Mouse (Mus musculus) embryonic facial prominence, embryonic 13.5 days (tissue): ENCODE data around the gene Amz1. TPM values are rescaled to one million over a fixed set of nuclear protein-coding genes. Genes with fewer than 3 reads are reported as not detected.

Experiments
- ATAC-seq: fragments of 200-750 bp; cut with Nextera tagmentation; 2 replicates; pipeline ENCODE4 v1.8.0; 2017; ENCODE audit warnings: low read depth; ENCODE audit not compliant: insufficient number of reproducible peaks, insufficient read depth, low FRiP score, low TSS enrichment
- H3K27ac ChIP-seq: fragments of 300-500 bp; sonication (generic); 2 replicates; pipeline ENCODE4 v1.5.1; 2015; ENCODE audit warnings: moderate library complexity, mild to moderate bottlenecking, inconsistent platforms
- H3K27me3 ChIP-seq: fragments of 300-500 bp; sonication (generic); 2 replicates; pipeline ENCODE4 v1.6.1; 2015; ENCODE audit warnings: mild to moderate bottlenecking, inconsistent platforms
- H3K36me3 ChIP-seq: fragments of 300-500 bp; sonication (generic); 2 replicates; pipeline ENCODE4 v1.6.1; 2015; ENCODE audit warnings: mild to moderate bottlenecking, inconsistent platforms
- H3K4me1 ChIP-seq: fragments of 300-500 bp; sonication (generic); 2 replicates; pipeline ENCODE4 v1.6.1; 2015; ENCODE audit warnings: inconsistent platforms
- H3K4me2 ChIP-seq: fragments of 300-500 bp; sonication (generic); 2 replicates; pipeline ENCODE4 v1.6.1; 2015; ENCODE audit warnings: moderate library complexity, mild to moderate bottlenecking, inconsistent platforms
- H3K4me3 ChIP-seq: fragments of 300-500 bp; sonication (generic); 2 replicates; pipeline ENCODE4 v1.5.1; 2015; ENCODE audit warnings: mild to moderate bottlenecking, inconsistent platforms
- H3K9ac ChIP-seq: fragments of 300-500 bp; sonication (generic); 2 replicates; pipeline ENCODE4 v1.6.1; 2015; ENCODE audit warnings: mild to moderate bottlenecking, inconsistent platforms
- H3K9me3 ChIP-seq: fragments of 300-500 bp; sonication (generic); 2 replicates; pipeline ENCODE4 v1.6.1; 2016; ENCODE audit warnings: inconsistent platforms
- WGBS: fragments of 180-500 bp; shearing (Covaris S2); methylation state at CpG from one replicate; pipeline ENCODE4 v1.1.7; 2015; ENCODE audit warnings: mixed read lengths; 5-methylcytosine and 5-hydroxymethylcytosine counted together
- polyA plus RNA-seq: library from polyadenylated mRNA; unstranded; fragments of >200 nt; fragmentation: Nextera tagmentation; extraction: Ambion mirVana; gene quantifications from 2 replicates; pipeline ENCODE4 v1.2.1, GENCODE M21; 2015

The Amz1 gene
- polyA plus RNA-seq, 1 experiment from 2014 or later: 0.83 TPM

DNA sequence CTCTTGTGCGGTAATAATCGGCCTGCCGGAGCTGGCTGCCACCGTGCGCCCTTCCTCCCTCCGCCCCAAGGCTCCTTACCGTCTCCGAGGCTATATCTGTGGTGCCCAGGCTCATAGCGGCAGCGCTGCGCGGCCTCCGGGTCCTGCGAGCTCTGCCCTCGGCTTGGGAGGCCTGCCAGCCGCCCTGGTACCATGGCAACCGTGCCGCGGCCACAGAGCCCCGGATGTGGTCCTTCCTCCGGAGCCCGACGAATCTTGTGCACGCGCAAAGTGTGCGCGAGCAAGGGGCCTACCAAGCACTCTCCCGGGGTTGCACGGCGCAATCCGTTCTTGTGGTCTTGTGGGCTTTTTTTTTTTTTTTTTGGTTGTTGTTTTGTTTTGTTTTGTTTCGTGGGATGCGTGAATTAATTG is 21.8 kb upstream of the Amz1 start, which contains the start of gene Iqce:
Gene Iqce, minus strand, starts transcription at position 276 of the 411 bp plus-strand sequence.
- Histone ChIP-seq H3K27ac (peak within 1 kb of the TSS; percentile 92), H3K9me3 (no peaks in the 10 kb centered on the region), H3K27me3 (no peaks in the 10 kb centered on the region), H3K4me2 (peak within 1 kb of the TSS; percentile 78), H3K36me3 (peaks cover 21% of the 10 kb centered on the region), H3K4me1 (peaks cover 32% of the 10 kb centered on the region), H3K9ac (peak within 1 kb of the TSS; percentile 90), H3K4me3 (peak within 1 kb of the TSS; percentile 78)
- ATAC-seq: peak; percentile 59; the same call in 1 of the 2 replicates
- WGBS: under 1% methylated on average over 33 of the region's 33 CpGs

DNA sequence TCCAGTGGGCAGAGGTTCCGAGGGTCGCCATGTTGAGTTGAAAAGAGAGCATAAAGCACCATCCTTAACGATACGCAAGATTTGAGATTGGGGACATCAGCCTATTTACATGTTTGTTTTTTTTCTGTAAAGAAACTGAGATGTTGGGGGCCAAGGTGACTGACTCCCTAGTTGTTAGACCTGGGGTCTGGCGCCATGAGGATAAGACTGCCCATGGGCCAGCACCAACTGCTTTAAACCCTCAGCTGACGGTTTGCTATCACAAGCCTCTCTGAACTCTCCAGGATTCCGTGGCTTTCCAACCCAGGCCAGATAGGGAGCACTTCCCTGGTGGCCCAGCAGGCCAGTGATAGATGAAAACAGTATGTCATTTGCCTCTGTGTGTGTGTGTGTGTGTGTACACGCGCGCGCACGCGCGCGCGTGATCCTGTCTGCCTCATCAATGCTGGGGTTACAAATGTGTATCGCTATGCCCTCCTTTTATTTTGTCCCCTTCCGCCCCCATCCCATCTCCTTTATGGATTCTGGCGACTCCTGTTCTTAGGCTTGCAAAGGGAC is 21.2 kb upstream of the Amz1 start:
- 71% methylated on average over 19 of the region's 19 CpGs for WGBS
- H3K4me3 ChIP-seq: peak overlapping the region; percentile 78
- peak overlapping the region; percentile 92 for H3K27ac ChIP-seq
- H3K9me3 ChIP-seq: no peaks in the 10 kb centered on the region
- peak overlapping the region; percentile 78 for H3K4me2 ChIP-seq
- peaks cover 32% of the 10 kb centered on the region for H3K4me1 ChIP-seq
- H3K9ac ChIP-seq: peak overlapping the region; percentile 90
- no peaks in the 10 kb centered on the region for H3K27me3 ChIP-seq
- H3K36me3 ChIP-seq: peaks cover 21% of the 10 kb centered on the region
- ATAC-seq: no peak

DNA sequence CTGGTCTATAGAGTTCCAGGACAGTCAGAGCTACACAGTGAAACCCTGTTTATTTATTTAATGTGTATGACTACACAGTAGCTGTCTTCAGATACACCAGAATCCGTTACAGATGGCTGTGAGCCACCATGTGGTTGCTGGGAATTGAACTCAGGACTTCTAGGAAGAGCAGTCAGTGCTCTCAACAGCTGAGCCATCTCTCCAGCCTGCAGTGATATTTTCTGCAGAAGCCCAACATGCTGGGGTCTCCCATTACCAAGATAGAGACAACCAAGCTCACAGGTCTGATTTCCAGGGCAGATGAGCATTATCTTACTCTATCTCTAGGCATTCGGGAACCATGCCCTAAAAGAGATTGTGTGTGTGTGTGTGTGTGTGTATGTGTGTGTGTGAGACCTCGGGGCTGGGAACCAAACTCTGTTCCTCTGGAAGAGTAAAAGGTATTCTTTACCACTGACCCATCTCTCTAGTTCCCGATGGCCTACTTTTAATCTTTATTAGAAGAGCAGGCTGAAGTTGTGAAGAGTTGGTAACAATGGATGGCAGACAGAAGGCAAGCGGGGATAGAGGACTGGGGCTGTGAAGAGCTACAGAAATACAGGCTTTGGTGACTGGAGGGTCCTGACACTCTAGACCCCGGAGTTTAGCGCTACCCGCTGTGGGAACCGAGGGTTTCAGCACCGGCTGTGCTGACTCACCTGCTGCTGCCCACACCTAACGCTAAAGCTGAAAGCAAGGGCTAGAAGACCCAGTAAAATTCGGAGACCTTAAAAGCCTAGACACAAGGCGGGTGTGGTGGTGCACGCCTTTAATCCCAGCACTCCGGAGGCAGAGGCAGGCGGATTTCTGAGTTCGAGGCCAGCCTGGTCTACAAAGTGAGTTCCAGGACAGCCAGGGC is 20.2 kb upstream of the Amz1 start:
- Histone ChIP-seq H3K36me3 (peaks cover 22% of the 10 kb centered on the region), H3K9me3 (no peaks in the 10 kb centered on the region), H3K4me2 (peak overlapping the region; percentile 48), H3K4me1 (peaks cover 32% of the 10 kb centered on the region), H3K27me3 (no peaks in the 10 kb centered on the region), H3K27ac (peak overlapping the region; percentile 93), H3K9ac (no peak overlapping the region), H3K4me3 (peak overlapping the region; percentile 61)
- WGBS: 47% methylated on average over 17 of the region's 17 CpGs
- no peak for ATAC-seq

DNA sequence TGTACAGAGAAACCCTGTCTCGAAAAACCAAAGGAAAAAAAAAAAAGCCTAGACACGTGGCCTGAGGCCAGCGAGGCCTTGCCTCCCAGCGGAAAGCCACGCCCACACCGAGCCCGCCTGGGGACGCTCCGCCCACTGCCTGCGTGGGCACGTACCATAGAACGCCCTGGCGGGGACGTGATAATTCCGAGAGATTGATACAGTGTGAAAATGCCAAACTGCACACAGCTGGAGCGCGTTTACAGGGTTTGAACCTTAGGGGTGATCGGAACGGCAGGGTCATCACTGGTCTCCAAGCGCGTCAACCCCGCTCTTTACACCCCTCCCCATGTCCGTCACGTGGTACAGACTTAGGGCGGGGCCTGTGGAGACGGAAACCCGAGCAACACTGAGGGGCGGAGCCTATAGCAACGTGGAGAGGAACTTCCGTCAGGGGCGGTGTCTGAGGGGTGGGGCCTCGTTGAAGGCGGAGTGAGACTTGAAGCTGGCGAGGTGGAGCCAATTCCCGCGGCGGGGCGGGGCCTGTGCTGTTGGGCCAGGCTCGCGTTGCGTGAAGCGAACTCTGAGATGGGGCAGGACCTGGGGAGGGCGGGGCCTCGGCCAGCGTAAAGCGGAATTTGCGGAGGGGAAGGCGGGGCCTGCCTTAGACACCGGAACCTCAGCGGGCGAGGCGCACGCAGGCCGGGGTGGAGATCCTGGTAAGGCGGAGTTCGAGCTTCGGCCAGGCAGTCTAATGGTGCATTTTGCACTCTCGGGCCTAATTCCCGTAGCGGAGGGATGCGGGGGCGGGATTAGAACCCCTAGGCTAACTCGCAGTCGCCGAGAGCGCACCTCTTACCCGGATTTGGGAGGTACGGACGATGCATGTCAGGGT is 19.3 kb upstream of the Amz1 start, which contains the start of gene Brat1:
Gene Brat1, plus strand, starts transcription at position 634 of the 874 bp plus-strand sequence.
- ATAC-seq: peak; percentile 92
- no peaks in the 10 kb centered on the region for H3K27me3 ChIP-seq
- peak within 1 kb of the TSS; percentile 61 for H3K4me3 ChIP-seq
- peaks cover 22% of the 10 kb centered on the region for H3K36me3 ChIP-seq
- WGBS: under 1% methylated on average over 69 of the region's 69 CpGs
- H3K9ac ChIP-seq: peak within 1 kb of the TSS; percentile 83
- H3K4me2 ChIP-seq: peak within 1 kb of the TSS; percentile 85
- H3K27ac ChIP-seq: peak within 1 kb of the TSS; percentile 93
- peaks cover 32% of the 10 kb centered on the region for H3K4me1 ChIP-seq
- no peaks in the 10 kb centered on the region for H3K9me3 ChIP-seq

DNA sequence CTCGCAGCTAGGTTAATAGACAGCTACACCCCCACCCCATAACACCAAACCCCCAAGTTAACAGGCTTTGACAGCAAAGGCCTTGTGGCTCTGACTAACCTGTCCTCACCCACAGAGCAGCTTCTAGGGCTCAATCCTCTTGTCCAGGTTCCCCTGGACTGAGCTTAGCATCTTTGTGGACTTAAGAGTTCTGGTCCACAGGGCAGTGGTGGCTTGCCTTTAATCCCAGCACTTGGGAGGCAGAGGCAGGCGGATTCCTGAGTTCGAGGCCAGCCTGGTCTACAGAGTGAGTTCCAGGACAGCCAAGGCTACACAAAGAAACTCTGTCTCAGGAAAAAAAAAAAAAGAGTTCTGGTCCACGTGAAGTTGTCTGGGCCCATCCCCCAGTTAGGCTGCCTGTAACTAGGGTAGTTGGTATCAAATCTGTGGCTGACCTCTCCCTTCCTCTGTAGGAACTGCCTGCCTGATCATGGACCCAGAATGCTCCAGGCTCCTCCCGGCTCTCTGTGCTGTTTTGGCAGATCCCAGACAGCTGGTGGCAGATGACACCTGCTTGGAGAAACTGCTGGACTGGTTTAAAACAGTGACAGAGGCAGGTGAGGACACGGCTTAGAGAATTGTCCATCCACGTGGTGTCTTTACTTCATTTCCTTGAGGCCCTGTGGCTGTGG is 18.3 kb upstream of the Amz1 start:
- WGBS: 54% methylated on average over 7 of the region's 7 CpGs
- peak overlapping the region; percentile 78 for H3K27ac ChIP-seq

DNA sequence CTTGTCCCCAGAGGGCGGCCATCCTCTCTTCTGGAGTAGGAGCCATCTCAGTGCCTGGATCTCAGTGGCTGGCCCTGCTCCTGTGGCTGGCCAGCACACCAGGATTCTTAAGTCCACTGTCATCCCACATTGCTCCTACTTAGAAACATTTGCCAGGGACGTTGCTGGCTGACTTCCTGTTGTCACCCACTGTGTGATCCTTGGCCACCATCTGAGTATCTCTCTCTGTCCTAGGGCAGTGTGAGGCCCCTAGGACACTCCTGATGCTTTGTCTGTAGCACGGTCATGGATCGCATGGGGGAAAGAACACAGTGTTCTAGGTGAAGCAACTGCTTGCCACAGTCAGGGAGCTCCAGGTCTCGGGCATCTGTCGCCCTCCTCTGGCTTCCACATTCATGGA is 13.6 kb upstream of the Amz1 start:
- Histone ChIP-seq H3K9ac (no peak overlapping the region), H3K4me3 (no peak overlapping the region), H3K9me3 (no peaks in the 10 kb centered on the region), H3K4me1 (peaks cover 8% of the 10 kb centered on the region), H3K27ac (no peak overlapping the region), H3K36me3 (peaks cover 78% of the 10 kb centered on the region), H3K27me3 (no peaks in the 10 kb centered on the region), H3K4me2 (no peak overlapping the region)
- no peak for ATAC-seq
- WGBS: 90% methylated on average over 6 of the region's 6 CpGs

More for the DNA sequence above, 18.3 kb upstream of the Amz1 start:
- Histone ChIP-seq H3K4me1 (peaks cover 28% of the 10 kb centered on the region), H3K36me3 (peaks cover 31% of the 10 kb centered on the region), H3K4me2 (peak overlapping the region; percentile 85), H3K4me3 (peak overlapping the region; percentile 61), H3K9ac (peak overlapping the region; percentile 83), H3K9me3 (no peaks in the 10 kb centered on the region), H3K27me3 (no peaks in the 10 kb centered on the region)
- ATAC-seq: no peak

DNA sequence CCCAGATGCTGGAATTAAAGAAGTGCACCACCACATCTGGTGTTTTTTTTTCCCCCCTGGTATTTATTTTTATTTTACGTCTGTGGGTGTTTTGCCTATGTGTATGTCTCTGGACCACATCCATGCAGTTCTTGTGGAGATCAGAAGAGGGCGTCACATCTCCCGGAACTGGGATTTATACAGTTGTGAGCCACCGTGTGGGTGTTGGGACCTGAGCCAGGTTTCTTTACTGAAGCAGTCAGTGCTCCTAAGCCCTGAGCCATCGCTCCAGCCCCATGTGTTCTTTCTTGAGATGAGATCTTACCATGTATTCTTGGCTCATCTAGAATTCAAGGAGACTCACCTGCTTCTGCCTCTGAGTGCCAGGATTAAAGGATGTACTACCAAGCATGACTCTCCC is 12.9 kb upstream of the Amz1 start:
- no peak overlapping the region for H3K4me2 ChIP-seq
- peaks cover 85% of the 10 kb centered on the region for H3K36me3 ChIP-seq
- no peak overlapping the region for H3K9ac ChIP-seq
- H3K4me3 ChIP-seq: no peak overlapping the region
- peaks cover under 1% of the 10 kb centered on the region for H3K4me1 ChIP-seq
- no peak for ATAC-seq
- no peak overlapping the region for H3K27ac ChIP-seq
- no peaks in the 10 kb centered on the region for H3K9me3 ChIP-seq
- WGBS: 85% methylated on average over 5 of the region's 5 CpGs
- no peaks in the 10 kb centered on the region for H3K27me3 ChIP-seq

DNA sequence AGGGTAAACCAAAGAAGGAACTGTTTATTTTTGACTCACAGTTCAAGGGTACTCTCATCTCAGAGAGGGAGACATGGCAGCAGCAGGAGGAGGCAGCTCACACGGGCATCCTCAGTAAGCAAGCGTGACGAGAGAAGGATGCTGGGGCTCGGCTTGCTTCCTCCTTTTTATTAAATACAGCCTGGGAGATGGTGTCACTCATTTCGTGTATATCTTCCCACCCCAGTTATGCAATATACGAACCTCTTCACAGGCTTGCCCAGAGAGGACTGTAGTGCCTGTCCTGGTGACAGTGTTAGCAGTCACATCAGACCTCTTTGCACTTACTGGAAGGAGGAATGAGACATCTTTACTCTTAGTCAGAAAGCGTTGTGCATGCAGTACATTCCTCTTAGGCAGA is 3.2 kb upstream of the Amz1 start:
- Histone ChIP-seq H3K4me2 (no peak overlapping the region), H3K9me3 (no peaks in the 10 kb centered on the region), H3K27ac (no peak overlapping the region), H3K9ac (no peak overlapping the region), H3K4me1 (no peaks in the 10 kb centered on the region), H3K4me3 (no peak overlapping the region), H3K27me3 (no peaks in the 10 kb centered on the region), H3K36me3 (peaks cover 45% of the 10 kb centered on the region)
- WGBS: 67% methylated on average over 7 of the region's 7 CpGs
- no peak for ATAC-seq

DNA sequence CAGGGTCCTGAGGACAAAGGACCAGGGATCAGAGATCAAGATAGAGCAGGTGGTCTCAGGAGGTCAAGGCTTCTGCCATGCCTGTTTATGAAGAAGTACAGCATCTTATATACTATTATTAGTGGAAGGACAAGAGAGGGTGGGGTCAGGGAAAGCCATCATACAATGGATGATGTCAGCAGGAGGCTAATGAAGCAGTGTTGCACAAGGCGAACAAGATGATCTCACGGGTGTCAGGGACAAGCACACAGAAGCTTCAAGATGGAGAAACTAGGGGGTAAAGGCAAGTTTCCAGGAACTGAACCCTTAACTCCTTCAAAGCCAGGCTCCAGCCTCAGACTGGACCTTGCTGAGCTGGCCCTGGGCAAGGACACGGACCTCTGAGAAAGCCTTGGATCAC is 1.8 kb upstream of the Amz1 start:
- H3K27me3 ChIP-seq: no peaks in the 10 kb centered on the region
- no peak overlapping the region for H3K9ac ChIP-seq
- ATAC-seq: no peak
- peaks cover 31% of the 10 kb centered on the region for H3K36me3 ChIP-seq
- 75% methylated on average over 3 of the region's 3 CpGs for WGBS
- no peak overlapping the region for H3K4me2 ChIP-seq
- no peaks in the 10 kb centered on the region for H3K9me3 ChIP-seq
- no peak overlapping the region for H3K27ac ChIP-seq
- H3K4me1 ChIP-seq: no peaks in the 10 kb centered on the region
- no peak overlapping the region for H3K4me3 ChIP-seq

DNA sequence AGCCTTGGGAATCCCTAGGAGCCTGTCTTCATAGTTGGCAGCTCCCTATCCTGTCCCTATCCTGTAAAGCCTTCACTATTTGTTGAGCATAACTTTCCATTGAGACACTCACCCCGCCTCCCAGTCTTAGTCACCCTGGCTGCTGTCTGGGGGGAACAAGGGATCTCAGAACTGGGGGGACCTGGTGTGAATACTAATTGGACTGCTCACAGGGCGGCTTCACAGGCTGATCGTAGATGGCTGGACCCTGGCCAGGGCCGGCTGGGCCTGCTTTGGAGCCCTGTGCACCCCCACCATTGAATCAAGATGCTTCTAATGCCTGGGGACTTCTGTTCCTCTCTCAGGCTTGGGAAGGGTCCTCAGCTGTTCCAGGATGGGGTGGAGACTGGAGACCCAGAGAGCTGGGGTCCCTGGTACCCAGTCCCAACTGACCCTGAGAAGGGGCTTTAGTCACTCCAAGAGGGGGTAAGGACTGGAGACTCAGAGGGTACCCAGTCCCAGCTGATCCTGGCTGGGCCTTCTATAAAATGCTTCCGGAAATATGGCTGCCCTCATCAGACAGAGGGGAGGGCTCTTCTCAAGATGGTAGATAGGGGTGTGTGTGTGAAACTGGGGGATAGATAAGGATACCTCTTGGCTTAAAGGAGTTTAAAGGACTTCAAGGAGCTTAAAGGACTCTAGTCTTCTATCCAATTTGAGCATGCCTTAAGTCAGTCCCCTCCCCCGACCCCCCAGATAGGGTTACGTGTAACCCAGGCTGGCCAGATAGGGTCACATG is 2.3 kb downstream of the Amz1 start:
- Histone ChIP-seq H3K4me1 (no peaks in the 10 kb centered on the region), H3K27ac (no peak overlapping the region), H3K9me3 (no peaks in the 10 kb centered on the region), H3K9ac (no peak overlapping the region), H3K36me3 (no peaks in the 10 kb centered on the region), H3K4me3 (no peak overlapping the region), H3K27me3 (no peaks in the 10 kb centered on the region), H3K4me2 (no peak overlapping the region)
- WGBS: 84% methylated on average over 7 of the region's 7 CpGs
- ATAC-seq: no peak
